Mouse (Mus musculus) CH12.LX (cell line): ENCODE measurements around the gene Ptprd. TPM values are rescaled to one million over a fixed set of nuclear protein-coding genes. Genes with fewer than 3 reads are reported as not detected.

ENCODE experiments used
- DNase-seq: peaks from one replicate; pipeline ENCODE4 v3.0.0-alpha.2; 2013; ENCODE audit errors: extremely low read depth
- H3K27ac ChIP-seq: 2 replicates; pipeline ENCODE4 v1.5.1; 2012; ENCODE audit warnings: low read depth, mild to moderate bottlenecking, control low read depth, moderate library complexity; ENCODE audit not compliant: insufficient read depth
- H3K27me3 ChIP-seq: replicated peaks from 2 replicates; pipeline ENCODE3; 2012; ENCODE audit warnings: inconsistent platforms
- H3K36me3 ChIP-seq, 2 experiments: replicated peaks in 1 of 2; 2 replicates each; pipeline versions ENCODE3 to v1.6.1; 2012; ENCODE audit warnings: inconsistent platforms in 1 of 2, low read length in 1 of 2, mild to moderate bottlenecking in 1 of 2, mixed read lengths in 1 of 2, moderate library complexity in 1 of 2; ENCODE audit not compliant: control insufficient read depth in 1 of 2, insufficient read depth in 1 of 2
- H3K4me1 ChIP-seq, 2 experiments: 2 replicates each; pipeline ENCODE4 v1.6.1; 2012; ENCODE audit warnings: inconsistent platforms in 1 of 2, moderate library complexity in 1 of 2; ENCODE audit not compliant: insufficient read depth in 2 of 2, control insufficient read depth in 1 of 2
- H3K4me2 ChIP-seq: 2 replicates; pipeline ENCODE4 v1.6.1; 2012; ENCODE audit warnings: low read depth, mild to moderate bottlenecking, control low read depth; ENCODE audit not compliant: poor library complexity, insufficient read depth, severe bottlenecking
- H3K4me3 ChIP-seq, 3 experiments: fragments of 150-350 bp in 1 of 3; sonication (generic) in 1 of 3; replicated peaks in 1 of 3; 2 replicates each; pipeline versions ENCODE3 to v1.5.1; 2011 to 2012; ENCODE audit warnings: low read depth in 2 of 3, low read length in 2 of 3, mild to moderate bottlenecking in 2 of 3, moderate library complexity in 2 of 3, control low read depth in 1 of 3, improper control_type of control experiment in 1 of 3, inconsistent platforms in 1 of 3, mixed read lengths in 1 of 3; ENCODE audit not compliant: poor library complexity in 1 of 3
- H3K79me2 ChIP-seq: replicated peaks from 2 replicates; pipeline ENCODE4 v1.6.1; 2012; ENCODE audit warnings: mild to moderate bottlenecking, moderate library complexity; ENCODE audit not compliant: control insufficient read depth, poor library complexity, insufficient read depth, severe bottlenecking; ENCODE audit errors: extremely low read depth
- H3K9ac ChIP-seq: 2 replicates; pipeline ENCODE4 v1.6.1; 2012; ENCODE audit warnings: low read depth, mild to moderate bottlenecking, control low read depth, moderate library complexity; ENCODE audit not compliant: insufficient read depth
- H3K9me3 ChIP-seq: replicated peaks from 2 replicates; pipeline ENCODE3; 2012; ENCODE audit warnings: low read length, inconsistent platforms, mixed read lengths
- BHLHE40 ChIP-seq: IDR thresholded peaks from 2 replicates; pipeline ENCODE4 v1.6.1; 2011; ENCODE audit warnings: mild to moderate bottlenecking, low read depth, low read length, improper control_type of control experiment
- CHD1 ChIP-seq: IDR thresholded peaks from 2 replicates; pipeline ENCODE4 v1.6.1; 2012; ENCODE audit warnings: low read depth, low read length, improper control_type of control experiment, inconsistent platforms
- CHD2 ChIP-seq: IDR thresholded peaks from 2 replicates; pipeline ENCODE4 v1.6.1; 2011; ENCODE audit warnings: low read length, improper control_type of control experiment
- E2F4 ChIP-seq: IDR thresholded peaks from 2 replicates; pipeline ENCODE4 v1.6.1; 2011; ENCODE audit warnings: low read depth, low read length, improper control_type of control experiment; ENCODE audit not compliant: insufficient replicate concordance
- EP300 ChIP-seq: IDR thresholded peaks from 2 replicates; pipeline ENCODE4 v1.6.1; 2011; ENCODE audit warnings: low read length, improper control_type of control experiment
- ETS1 ChIP-seq: conservative IDR thresholded peaks from 2 replicates; pipeline ENCODE4 v1.6.1; 2012; ENCODE audit warnings: low read depth, mild to moderate bottlenecking, inconsistent platforms, low read length, improper control_type of control experiment, moderate library complexity
- GABPA ChIP-seq: IDR thresholded peaks from 2 replicates; pipeline ENCODE4 v1.6.1; 2012; ENCODE audit warnings: low read depth, low read length, improper control_type of control experiment, inconsistent platforms; ENCODE audit not compliant: insufficient replicate concordance
- JUN ChIP-seq: IDR thresholded peaks from 2 replicates; pipeline ENCODE4 v1.6.1; 2011; ENCODE audit warnings: low read depth, mild to moderate bottlenecking, low read length, improper control_type of control experiment, moderate library complexity; ENCODE audit not compliant: insufficient read depth
- JUND ChIP-seq: conservative IDR thresholded peaks from 2 replicates; pipeline ENCODE4 v1.6.1; 2011; ENCODE audit warnings: low read depth, low read length, improper control_type of control experiment
- KAT2A ChIP-seq: IDR thresholded peaks from 2 replicates; pipeline ENCODE4 v1.6.1; 2012; ENCODE audit warnings: low read length, improper control_type of control experiment, inconsistent platforms; ENCODE audit not compliant: insufficient replicate concordance
- MAFK ChIP-seq: IDR thresholded peaks from 2 replicates; pipeline ENCODE4 v1.6.1; 2011; ENCODE audit warnings: low read length, improper control_type of control experiment; ENCODE audit not compliant: insufficient replicate concordance
- MAX ChIP-seq: IDR thresholded peaks from 2 replicates; pipeline ENCODE4 v1.6.1; 2011; ENCODE audit warnings: low read length, improper control_type of control experiment
- MEF2A ChIP-seq: IDR thresholded peaks from 2 replicates; pipeline ENCODE4 v1.6.1; 2014; ENCODE audit warnings: low read depth, mild to moderate bottlenecking, inconsistent platforms, low read length, improper control_type of control experiment, borderline replicate concordance
- PAX5 ChIP-seq: IDR thresholded peaks from 2 replicates; pipeline ENCODE4 v1.6.1; 2012; ENCODE audit warnings: low read length, inconsistent platforms, mixed read lengths
- POLR2A ChIP-seq: IDR thresholded peaks from 2 replicates; pipeline ENCODE4 v1.6.1; 2011; ENCODE audit warnings: low read depth, mild to moderate bottlenecking, improper control_type of control experiment, low read length
- RAD21 ChIP-seq: IDR thresholded peaks from 2 replicates; pipeline ENCODE4 v1.6.1; 2011; ENCODE audit warnings: low read depth, mild to moderate bottlenecking, low read length, improper control_type of control experiment, moderate library complexity
- RCOR1 ChIP-seq: conservative IDR thresholded peaks from 2 replicates; pipeline ENCODE4 v1.6.1; 2012; ENCODE audit warnings: low read depth, mild to moderate bottlenecking, inconsistent platforms, low read length, improper control_type of control experiment
- SIN3A ChIP-seq: IDR thresholded peaks from 2 replicates; pipeline ENCODE4 v1.6.1; 2012; ENCODE audit warnings: low read length, improper control_type of control experiment, inconsistent platforms
- SMC3 ChIP-seq: IDR thresholded peaks from 2 replicates; pipeline ENCODE4 v1.6.1; 2011; ENCODE audit warnings: low read depth, low read length, improper control_type of control experiment
- USF1 ChIP-seq: IDR thresholded peaks from 2 replicates; pipeline ENCODE4 v1.6.1; 2014; ENCODE audit warnings: low read depth, mild to moderate bottlenecking, inconsistent platforms, low read length, improper control_type of control experiment
- USF2 ChIP-seq: conservative IDR thresholded peaks from 2 replicates; pipeline ENCODE4 v1.6.1; 2011; ENCODE audit warnings: low read depth, low read length, improper control_type of control experiment
- ZC3H11A ChIP-seq: IDR thresholded peaks from 2 replicates; pipeline ENCODE4 v1.6.1; 2012; ENCODE audit warnings: low read depth, mild to moderate bottlenecking, inconsistent platforms, low read length, improper control_type of control experiment
- ZNF384 ChIP-seq: IDR thresholded peaks from 2 replicates; pipeline ENCODE4 v1.6.1; 2012; ENCODE audit warnings: low read depth, low read length, improper control_type of control experiment, inconsistent platforms
- dilution Hi-C: fragments of 300-500 bp; cut with MboI; formaldehyde crosslinking; loops from 2 replicates; pipeline ENCODE4 v1.14.3; 2020; ENCODE audit warnings: low sequenced_read_pairs; ENCODE audit not compliant: extremely low pct_unique_long_range_greater_than_20kb, extremely low pct_ligation_motif_present
- in situ Hi-C: fragments of 300-500 bp; cut with MboI; formaldehyde crosslinking; loops from 3 replicates; pipeline ENCODE4 v1.14.3; 2019; ENCODE audit warnings: low sequenced_read_pairs, low pct_ligation_motif_present, low pct_unique_long_range_greater_than_20kb, mixed read lengths
- polyA plus RNA-seq: library from polyadenylated mRNA; unstranded; fragments of >175 nt; gene quantifications from 2 replicates; pipeline ENCODE4 v1.2.1, GENCODE M21; 2012; ENCODE audit warnings: low read depth; ENCODE audit not compliant: insufficient read length
- total RNA-seq, 2 experiments: library from RNA; depleted of rRNA; stranded (reverse); fragments of 300-350 nt in 1 of 2; fragments of >200 nt in 1 of 2; gene quantifications; 2 replicates each; pipeline ENCODE4 v1.2.3; 2012 to 2014

Gene Ptprd
- total and polyA plus RNA-seq, 3 experiments = not detected

DNA sequence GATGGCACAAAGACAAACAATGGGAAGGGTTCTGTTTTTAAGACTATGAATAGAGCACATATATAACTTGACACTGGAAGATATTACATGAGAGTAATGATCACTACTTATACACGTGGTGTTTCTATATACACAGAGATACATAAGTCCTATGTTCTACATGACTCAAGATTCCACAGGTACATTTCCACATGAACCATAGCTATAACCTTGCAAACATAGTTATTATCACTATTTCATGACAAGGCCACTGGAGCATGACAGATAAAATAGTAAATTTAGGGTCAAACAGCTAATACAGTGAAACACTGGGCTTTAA, 951.8 kb downstream of the Ptprd start:
- no peak overlapping the region for H3K4me2 ChIP-seq

DNA sequence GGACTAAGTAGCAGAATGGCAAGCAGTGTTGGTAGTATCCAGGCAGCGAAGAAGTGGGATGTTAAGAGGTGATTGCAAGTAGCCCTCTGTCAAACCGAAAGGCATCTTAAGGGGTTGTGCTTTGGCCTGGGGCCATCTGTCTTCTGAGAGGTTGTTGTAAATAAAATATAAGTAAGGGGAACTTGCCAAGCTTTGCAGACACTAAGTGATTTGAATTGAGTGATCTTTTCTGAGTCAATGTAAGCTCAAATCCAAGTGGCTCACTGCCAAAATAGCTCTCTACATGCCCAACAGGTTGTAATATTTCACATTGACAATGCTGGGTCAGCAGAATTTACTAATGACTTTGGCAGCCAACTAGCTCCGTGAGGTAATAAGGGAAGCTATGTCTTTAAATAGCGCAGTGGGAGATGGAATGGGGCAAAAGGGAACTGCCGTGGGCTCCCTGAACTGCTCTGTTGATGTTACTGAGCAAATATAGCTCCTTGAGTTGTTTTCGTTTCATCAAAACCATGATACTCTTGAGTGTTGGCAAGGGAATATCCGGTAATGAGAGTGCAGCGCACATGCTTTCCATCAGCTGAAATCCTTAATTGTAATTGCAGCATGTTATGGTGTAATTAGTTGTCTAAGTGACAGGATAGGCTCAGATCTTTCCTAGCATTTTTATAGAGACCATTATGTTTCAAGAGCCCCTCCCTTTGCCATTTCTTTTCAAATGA, 952.4 kb downstream of the Ptprd start:
- TF ChIP-seq ZNF384 (no peak), E2F4 (no peak), SIN3A (no peak), CHD1 (no peak), JUND (no peak), USF1 (no peak), MAX (no peak), MAFK (no peak), JUN (no peak), CHD2 (no peak), EP300 (no peak), SMC3 (no peak), BHLHE40 (no peak), PAX5 (no peak), ETS1 (no peak), POLR2A (no peak), USF2 (no peak), GABPA (no peak), RCOR1 (no peak)
- Histone ChIP-seq H3K9me3 (peaks cover 22% of the 10 kb centered on the region), H3K4me3 (no peak overlapping the region), H3K9ac (no peak overlapping the region), H3K36me3 (no peaks in the 10 kb centered on the region), H3K4me2 (no peak overlapping the region), H3K4me1 (no peaks in the 10 kb centered on the region), H3K27me3 (no peaks in the 10 kb centered on the region), H3K27ac (no peak overlapping the region), H3K79me2 (no peaks in the 10 kb centered on the region)
- in situ Hi-C loops (no loop called here), dilution Hi-C loops (no loop called here)
- DNase-seq = no peak

More for the DNA sequence above, 951.8 kb downstream of the Ptprd start:
- DNase-seq = no peak
- H3K9ac ChIP-seq = no peak overlapping the region
- no peaks in the 10 kb centered on the region for H3K4me1 ChIP-seq
- no peaks in the 10 kb centered on the region for H3K79me2 ChIP-seq
- H3K36me3 ChIP-seq = no peaks in the 10 kb centered on the region
- in situ Hi-C loops = no loop called here
- TF ChIP-seq KAT2A (no peak), ETS1 (no peak), RAD21 (no peak), CHD1 (no peak), MEF2A (no peak), ZC3H11A (no peak), GABPA (no peak), MAX (no peak)
- TF ChIP-seq, all 38 proteins: peak for 0
- Histone ChIP-seq H3K9me3 (peaks cover 22% of the 10 kb centered on the region), H3K27ac (no peak overlapping the region), H3K27me3 (no peaks in the 10 kb centered on the region), H3K4me3 (no peak overlapping the region)
- dilution Hi-C loops = no loop called here
